Mouse (Mus musculus) intestine, embryonic 16.5 days (tissue): ENCODE measurements at regions not wholly inside any gene's neighbourhood (a gene's known extent, or its start where the extent isn't known, plus 50 kb on each side); places are given as distances from the start of the nearest gene placed in this dataset.

Source experiments
- ATAC-seq: fragments of 200-750 bp; cut with Nextera tagmentation; 2 replicates; pipeline ENCODE4 v1.8.0; 2017; ENCODE audit warnings: moderate TSS enrichment, moderate library complexity
- H3K27ac ChIP-seq: fragments of 300-500 bp; sonication (generic); 2 replicates; pipeline ENCODE4 v1.5.1; 2014; ENCODE audit warnings: mild to moderate bottlenecking, low read length
- H3K27me3 ChIP-seq: fragments of 300-500 bp; sonication (generic); replicated peaks from 2 replicates; pipeline ENCODE4 v1.6.1; 2014; ENCODE audit warnings: low read length, control low read depth, mixed read lengths; ENCODE audit not compliant: control insufficient read depth, insufficient read depth
- H3K36me3 ChIP-seq: fragments of 300-500 bp; sonication (generic); 2 replicates; pipeline ENCODE4 v1.6.1; 2014; ENCODE audit warnings: low read length, control low read depth; ENCODE audit not compliant: control insufficient read depth, insufficient read depth
- H3K4me1 ChIP-seq: fragments of 300-500 bp; sonication (generic); 2 replicates; pipeline ENCODE4 v1.6.1; 2014; ENCODE audit warnings: low read length, control low read depth, mixed read lengths; ENCODE audit not compliant: control insufficient read depth, insufficient read depth
- H3K4me2 ChIP-seq: fragments of 300-500 bp; sonication (generic); 2 replicates; pipeline ENCODE4 v1.6.1; 2014; ENCODE audit warnings: low read depth, low read length, control low read depth
- H3K4me3 ChIP-seq: fragments of 300-500 bp; sonication (generic); 2 replicates; pipeline ENCODE4 v1.5.1; 2014; ENCODE audit warnings: mild to moderate bottlenecking, low read length
- H3K9ac ChIP-seq: fragments of 300-500 bp; sonication (generic); 2 replicates; pipeline ENCODE4 v1.6.1; 2014; ENCODE audit warnings: low read depth, low read length
- H3K9me3 ChIP-seq: fragments of 300-500 bp; sonication (generic); 2 replicates; pipeline ENCODE4 v1.6.1; 2016; ENCODE audit warnings: low read length, control low read depth; ENCODE audit not compliant: control insufficient read depth
- WGBS: fragments of 180-500 bp; shearing (Covaris S2); extraction: QIAGEN DNeasy Blood & Tissue Kit; methylation state at CpG from one replicate; pipeline ENCODE4 v1.1.7; 2014; 5-methylcytosine and 5-hydroxymethylcytosine counted together

- no peak overlapping the region for H3K4me2 ChIP-seq
- no peak overlapping the region for H3K27ac ChIP-seq
- H3K4me1 ChIP-seq: peaks cover 14% of the 10 kb centered on the region
These were observed 104.8 kb upstream of the Vps8 start for GRCm38 (mm10) chr16:21318009-21318639.

GRCm38 (mm10) chr16:21318640-21319365 is 104.1 kb upstream of the Vps8 start:
- Histone ChIP-seq H3K27me3 (no peaks in the 10 kb centered on the region), H3K4me3 (no peak overlapping the region), H3K4me1 (peaks cover 14% of the 10 kb centered on the region), H3K36me3 (no peaks in the 10 kb centered on the region), H3K9me3 (no peaks in the 10 kb centered on the region), H3K4me2 (no peak overlapping the region), H3K27ac (no peak overlapping the region), H3K9ac (no peak overlapping the region)
- no peak for ATAC-seq
- 69% methylated on average over 9 of the region's 9 CpGs for WGBS

More at GRCm38 (mm10) chr16:21318009-21318639, 104.8 kb upstream of the Vps8 start:
- WGBS: 73% methylated on average over 7 of the region's 7 CpGs
- H3K9me3 ChIP-seq: no peaks in the 10 kb centered on the region
- no peaks in the 10 kb centered on the region for H3K36me3 ChIP-seq
- ATAC-seq: no peak
- H3K4me3 ChIP-seq: no peak overlapping the region
- no peaks in the 10 kb centered on the region for H3K27me3 ChIP-seq
- H3K9ac ChIP-seq: no peak overlapping the region

- Histone ChIP-seq H3K4me1 (peaks cover 14% of the 10 kb centered on the region), H3K4me2 (no peak overlapping the region), H3K27ac (no peak overlapping the region), H3K9me3 (no peaks in the 10 kb centered on the region), H3K36me3 (no peaks in the 10 kb centered on the region), H3K4me3 (no peak overlapping the region), H3K27me3 (no peaks in the 10 kb centered on the region), H3K9ac (no peak overlapping the region)
- WGBS: 56% methylated on average over 2 of the region's 2 CpGs
- no peak for ATAC-seq
These were observed 102.6 kb upstream of the Vps8 start for GRCm38 (mm10) chr16:21320284-21320683.

GRCm38 (mm10) chr16:21321188-21322070 is 101.5 kb upstream of the Vps8 start:
- Histone ChIP-seq H3K9ac (no peak overlapping the region), H3K27me3 (no peaks in the 10 kb centered on the region), H3K4me1 (peaks cover 6% of the 10 kb centered on the region), H3K9me3 (no peaks in the 10 kb centered on the region), H3K27ac (peak overlapping the region; percentile 15; the same call in 1 of the 2 replicates), H3K36me3 (no peaks in the 10 kb centered on the region), H3K4me2 (no peak overlapping the region), H3K4me3 (no peak overlapping the region)
- 51% methylated on average over 18 of the region's 18 CpGs for WGBS
- ATAC-seq: no peak; the same call in 1 of the 2 replicates

GRCm38 (mm10) chr16:21322437-21322836 is 100.5 kb upstream of the Vps8 start:
- H3K9ac ChIP-seq: 0 out of 2 replicates have a peak overlapping the region, but pooled peaks have one; percentile 32
- peak; percentile 76 for ATAC-seq
- H3K27ac ChIP-seq: no peak overlapping the region
- WGBS: 39% methylated on average over 10 of the region's 10 CpGs
- peaks cover 6% of the 10 kb centered on the region for H3K4me1 ChIP-seq
- H3K27me3 ChIP-seq: no peaks in the 10 kb centered on the region
- H3K4me2 ChIP-seq: no peak overlapping the region
- no peak overlapping the region for H3K4me3 ChIP-seq
- H3K9me3 ChIP-seq: no peaks in the 10 kb centered on the region
- no peaks in the 10 kb centered on the region for H3K36me3 ChIP-seq

- Histone ChIP-seq H3K4me1 (peaks cover 6% of the 10 kb centered on the region), H3K9ac (no peak overlapping the region), H3K27ac (no peak overlapping the region), H3K9me3 (no peaks in the 10 kb centered on the region), H3K36me3 (no peaks in the 10 kb centered on the region), H3K4me2 (no peak overlapping the region), H3K4me3 (no peak overlapping the region), H3K27me3 (no peaks in the 10 kb centered on the region)
- WGBS: 71% methylated on average over 3 of the region's 3 CpGs
- no peak for ATAC-seq
These were observed 99.4 kb upstream of the Vps8 start for GRCm38 (mm10) chr16:21323446-21324034.

- no peak overlapping the region for H3K4me2 ChIP-seq
- H3K4me1 ChIP-seq: 0 out of 2 replicates have a peak, but pooled peaks cover 5% of the 10 kb centered on the region
- no peak for ATAC-seq
- WGBS: 88% methylated on average over 4 of the region's 4 CpGs
- H3K9ac ChIP-seq: no peak overlapping the region
- H3K9me3 ChIP-seq: no peaks in the 10 kb centered on the region
- H3K27ac ChIP-seq: no peak overlapping the region
- no peaks in the 10 kb centered on the region for H3K36me3 ChIP-seq
- H3K27me3 ChIP-seq: no peaks in the 10 kb centered on the region
- no peak overlapping the region for H3K4me3 ChIP-seq
These were observed 94.9 kb upstream of the Vps8 start for GRCm38 (mm10) chr16:21327969-21328368.

- no peak overlapping the region for H3K4me2 ChIP-seq
- ATAC-seq: no peak
- WGBS: 91% methylated on average over 6 of the region's 6 CpGs
- no peak overlapping the region for H3K9ac ChIP-seq
- H3K4me1 ChIP-seq: 0 out of 2 replicates have a peak, but pooled peaks cover 5% of the 10 kb centered on the region
- H3K9me3 ChIP-seq: no peaks in the 10 kb centered on the region
- no peak overlapping the region for H3K4me3 ChIP-seq
- no peaks in the 10 kb centered on the region for H3K27me3 ChIP-seq
- no peak overlapping the region for H3K27ac ChIP-seq
- H3K36me3 ChIP-seq: no peaks in the 10 kb centered on the region
These were observed 93.7 kb upstream of the Vps8 start for GRCm38 (mm10) chr16:21329199-21329598.

- Histone ChIP-seq H3K9me3 (no peaks in the 10 kb centered on the region), H3K9ac (no peak overlapping the region), H3K4me3 (no peak overlapping the region), H3K36me3 (no peaks in the 10 kb centered on the region), H3K27ac (no peak overlapping the region), H3K27me3 (no peaks in the 10 kb centered on the region), H3K4me2 (no peak overlapping the region), H3K4me1 (0 out of 2 replicates have a peak, but pooled peaks cover 5% of the 10 kb centered on the region)
- no peak for ATAC-seq
- 68% methylated on average over 5 of the region's 5 CpGs for WGBS
These were observed 91.7 kb upstream of the Vps8 start for GRCm38 (mm10) chr16:21331229-21331628.
